Mouse (Mus musculus): Measurements from ENCODE around the gene Acvr1b. TPM values are rescaled to one million over a fixed set of nuclear protein-coding genes. Genes with fewer than 3 reads are reported as not detected.
A peak's percentile ranks its signal among the peaks of the same experiment; 100 is the strongest.

Acvr1b gene
- polyA plus RNA-seq, 1 experiment from 2014 or later: 6.6 TPM

GRCm38 (mm10) chr15:101131498-101131897, 42.4 kb upstream of the Acvr1b start:
- Histone ChIP-seq H3K4me2 (replicated peaks; ENCODE audit: low read depth, low read length) (peak overlapping the region; percentile 67), H3K27me3 (replicated peaks; ENCODE audit: insufficient read depth, low read length) (no peaks in the 10 kb centered on the region), H3K27ac (ENCODE audit: low read length) (peak overlapping the region; percentile 90), H3K9me3 (ENCODE audit: low read length) (no peaks in the 10 kb centered on the region), H3K9ac (replicated peaks; ENCODE audit: low read depth) (no peak overlapping the region), H3K36me3 (ENCODE audit: insufficient read depth, low read length) (no peaks in the 10 kb centered on the region), H3K4me3 (ENCODE audit: low read depth, low read length) (peak overlapping the region; percentile 13; the same call in 1 of the 2 replicates), H3K4me1 (ENCODE audit: insufficient read depth, low read depth, low read length) (peaks cover 18% of the 10 kb centered on the region)
- no peak for ATAC-seq
- TF ChIP-seq CTCF (IDR thresholded peaks at IDR 0.05) (no peak), EP300 (IDR thresholded peaks at IDR 0.05) (no peak)
- WGBS: 23% methylated on average over 11 of the region's 11 CpGs
- no peak for DNase-seq (ENCODE audit: low spot score)

DNA sequence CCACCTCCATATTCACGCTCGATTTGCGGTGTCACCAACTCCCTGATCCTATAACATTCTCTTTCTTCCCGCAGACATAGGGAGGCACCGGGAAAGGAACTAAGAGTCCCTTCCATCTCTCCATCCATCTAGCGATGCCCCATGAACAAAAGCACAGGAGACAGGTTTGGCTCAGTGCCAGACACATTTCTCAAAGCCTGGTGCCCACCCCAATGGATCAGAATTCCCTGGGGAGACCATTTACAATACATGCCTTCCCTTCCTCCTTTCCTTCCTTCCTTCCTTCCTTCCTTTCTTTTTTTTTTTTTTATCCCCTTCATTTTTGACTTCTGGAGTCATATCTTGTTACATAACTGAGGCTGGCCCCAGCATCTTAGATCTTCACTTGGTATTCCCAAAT, 41.8 kb upstream of the Acvr1b start:
- H3K9ac ChIP-seq (replicated peaks; ENCODE audit: low read depth): no peak overlapping the region
- TF ChIP-seq EP300 (IDR thresholded peaks at IDR 0.05) (peak; percentile 70), CTCF (IDR thresholded peaks at IDR 0.05) (no peak)
- no peaks in the 10 kb centered on the region for H3K9me3 ChIP-seq (ENCODE audit: low read length)
- H3K27ac ChIP-seq (ENCODE audit: low read length): peak overlapping the region; percentile 90
- ATAC-seq (no peak), DNase-seq (ENCODE audit: low spot score) (no peak)
- peaks cover 18% of the 10 kb centered on the region for H3K4me1 ChIP-seq (ENCODE audit: insufficient read depth, low read depth, low read length)
- no peaks in the 10 kb centered on the region for H3K36me3 ChIP-seq (ENCODE audit: insufficient read depth, low read length)
- H3K4me3 ChIP-seq (ENCODE audit: low read depth, low read length): peak overlapping the region; percentile 13; the same call in 1 of the 2 replicates
- peak overlapping the region; percentile 67 for H3K4me2 ChIP-seq (replicated peaks; ENCODE audit: low read depth, low read length)
- H3K27me3 ChIP-seq (replicated peaks; ENCODE audit: insufficient read depth, low read length): no peaks in the 10 kb centered on the region
- 45% methylated on average over 6 of the region's 6 CpGs for WGBS

GRCm38 (mm10) chr15:101132761-101133160, 41.1 kb upstream of the Acvr1b start:
- H3K27me3 ChIP-seq (replicated peaks; ENCODE audit: insufficient read depth, low read length): no peaks in the 10 kb centered on the region

GRCm38 (mm10) chr15:101133993-101134704, 39.7 kb upstream of the Acvr1b start:
- 14% methylated on average over 15 of the region's 15 CpGs for WGBS
- peak overlapping the region; percentile 41 for H3K4me3 ChIP-seq (ENCODE audit: low read depth, low read length)

More at GRCm38 (mm10) chr15:101132761-101133160, 41.1 kb upstream of the Acvr1b start:
- peaks cover 18% of the 10 kb centered on the region for H3K4me1 ChIP-seq (ENCODE audit: insufficient read depth, low read depth, low read length)
- no peak overlapping the region for H3K9ac ChIP-seq (replicated peaks; ENCODE audit: low read depth)
- no peaks in the 10 kb centered on the region for H3K9me3 ChIP-seq (ENCODE audit: low read length)
- DNase-seq (ENCODE audit: low spot score): no peak
- 49% methylated on average over 6 of the region's 6 CpGs for WGBS
- ATAC-seq: no peak
- no peak overlapping the region for H3K4me3 ChIP-seq (ENCODE audit: low read depth, low read length)
- TF ChIP-seq EP300 (IDR thresholded peaks at IDR 0.05) (no peak), CTCF (IDR thresholded peaks at IDR 0.05) (no peak)
- peaks cover 1% of the 10 kb centered on the region; the same call in 1 of the 2 replicates for H3K36me3 ChIP-seq (ENCODE audit: insufficient read depth, low read length)
- H3K4me2 ChIP-seq (replicated peaks; ENCODE audit: low read depth, low read length): 0 out of 2 replicates have a peak overlapping the region, but pooled peaks have one; percentile 67
- H3K27ac ChIP-seq (ENCODE audit: low read length): peak overlapping the region; percentile 90

GRCm38 (mm10) chr15:101135405-101135804, 38.5 kb upstream of the Acvr1b start:
- H3K27ac ChIP-seq (ENCODE audit: low read length): peak overlapping the region; percentile 90
- H3K27me3 ChIP-seq (replicated peaks; ENCODE audit: insufficient read depth, low read length): no peaks in the 10 kb centered on the region
- DNase-seq (ENCODE audit: low spot score) (no peak), ATAC-seq (no peak)
- peak overlapping the region; percentile 41 for H3K4me3 ChIP-seq (ENCODE audit: low read depth, low read length)
- no peak for TF ChIP-seq CTCF (IDR thresholded peaks at IDR 0.05)
- TF ChIP-seq EP300 (IDR thresholded peaks at IDR 0.05): no peak
- peak overlapping the region; percentile 50 for H3K9ac ChIP-seq (replicated peaks; ENCODE audit: low read depth)
- peaks cover 10% of the 10 kb centered on the region for H3K4me1 ChIP-seq (ENCODE audit: insufficient read depth, low read depth, low read length)
- H3K4me2 ChIP-seq (replicated peaks; ENCODE audit: low read depth, low read length): peak overlapping the region; percentile 50
- peaks cover 6% of the 10 kb centered on the region; the same call in 1 of the 2 replicates for H3K36me3 ChIP-seq (ENCODE audit: insufficient read depth, low read length)
- 41% methylated on average over 8 of the region's 8 CpGs for WGBS
- H3K9me3 ChIP-seq (ENCODE audit: low read length): no peaks in the 10 kb centered on the region

More at GRCm38 (mm10) chr15:101133993-101134704, 39.7 kb upstream of the Acvr1b start:
- Histone ChIP-seq H3K27me3 (replicated peaks; ENCODE audit: insufficient read depth, low read length) (no peaks in the 10 kb centered on the region), H3K9ac (replicated peaks; ENCODE audit: low read depth) (peak overlapping the region; percentile 19; the same call in 1 of the 2 replicates), H3K9me3 (ENCODE audit: low read length) (no peaks in the 10 kb centered on the region), H3K36me3 (ENCODE audit: insufficient read depth, low read length) (peaks cover 6% of the 10 kb centered on the region; the same call in 1 of the 2 replicates), H3K4me2 (replicated peaks; ENCODE audit: low read depth, low read length) (peak overlapping the region; percentile 50), H3K27ac (ENCODE audit: low read length) (peak overlapping the region; percentile 90), H3K4me1 (ENCODE audit: insufficient read depth, low read depth, low read length) (peaks cover 15% of the 10 kb centered on the region)
- TF ChIP-seq EP300 (IDR thresholded peaks at IDR 0.05) (peak; percentile 98), CTCF (IDR thresholded peaks at IDR 0.05) (no peak)
- DNase-seq (ENCODE audit: low spot score): peak; percentile 85
- ATAC-seq: peak; percentile 77

GRCm38 (mm10) chr15:101137455-101137854, 36.4 kb upstream of the Acvr1b start:
- TF ChIP-seq CTCF (IDR thresholded peaks at IDR 0.05) (no peak), EP300 (IDR thresholded peaks at IDR 0.05) (no peak)
- H3K4me3 ChIP-seq (ENCODE audit: low read depth, low read length): peak overlapping the region; percentile 19
- no peak overlapping the region for H3K9ac ChIP-seq (replicated peaks; ENCODE audit: low read depth)
- DNase-seq (ENCODE audit: low spot score) (no peak), ATAC-seq (no peak)
- H3K27me3 ChIP-seq (replicated peaks; ENCODE audit: insufficient read depth, low read length): no peaks in the 10 kb centered on the region
- H3K36me3 ChIP-seq (ENCODE audit: insufficient read depth, low read length): peaks cover 6% of the 10 kb centered on the region; the same call in 1 of the 2 replicates
- H3K4me1 ChIP-seq (ENCODE audit: insufficient read depth, low read depth, low read length): peaks cover 12% of the 10 kb centered on the region
- no peak overlapping the region for H3K27ac ChIP-seq (ENCODE audit: low read length)
- 73% methylated on average over 11 of the region's 11 CpGs for WGBS
- peak overlapping the region; percentile 50 for H3K4me2 ChIP-seq (replicated peaks; ENCODE audit: low read depth, low read length)
- H3K9me3 ChIP-seq (ENCODE audit: low read length): no peaks in the 10 kb centered on the region

Measured in lung, postnatal 0 days (tissue).